Mouse (Mus musculus): ENCODE results near the gene Macrod2.

Gene Macrod2

GRCm38 (mm10) chr2:142326737-142327136 is 1931.6 kb downstream of the Macrod2 start:
- DNase-seq (ENCODE audit: low read depth, low spot score): no peak

GRCm38 (mm10) chr2:142329761-142330160 is 1934.7 kb downstream of the Macrod2 start:
- no peak for DNase-seq (ENCODE audit: low read depth, low spot score)

GRCm38 (mm10) chr2:142334441-142335102 is 1939.5 kb downstream of the Macrod2 start:
- peak; percentile 4 for DNase-seq (ENCODE audit: low read depth, low spot score)

GRCm38 (mm10) chr2:142335103-142335999 is 1940.2 kb downstream of the Macrod2 start:
- DNase-seq (ENCODE audit: low read depth, low spot score): no peak

GRCm38 (mm10) chr2:142344021-142344420 is 1948.9 kb downstream of the Macrod2 start:
- DNase-seq (ENCODE audit: low read depth, low spot score): no peak

- DNase-seq (ENCODE audit: low read depth, low spot score): no peak
Measured at GRCm38 (mm10) chr2:142344758-142345157, 1949.6 kb downstream of the Macrod2 start.

- DNase-seq (ENCODE audit: low read depth, low spot score): no peak
Measured at GRCm38 (mm10) chr2:142349805-142350204, 1954.7 kb downstream of the Macrod2 start.

- no peak for DNase-seq (ENCODE audit: low read depth, low spot score)
Measured at GRCm38 (mm10) chr2:142362888-142363287, 1967.8 kb downstream of the Macrod2 start.

- DNase-seq (ENCODE audit: low read depth, low spot score): no peak
Measured at GRCm38 (mm10) chr2:142373978-142374377, 1978.9 kb downstream of the Macrod2 start.

- DNase-seq (ENCODE audit: low read depth, low spot score): no peak
Measured at GRCm38 (mm10) chr2:142380563-142380962, 1985.5 kb downstream of the Macrod2 start.

- no peak for DNase-seq (ENCODE audit: low read depth, low spot score)
Measured at GRCm38 (mm10) chr2:142381081-142381579, 1986.0 kb downstream of the Macrod2 start.

GRCm38 (mm10) chr2:142393546-142393945 is 1998.4 kb downstream of the Macrod2 start:
- DNase-seq (ENCODE audit: low read depth, low spot score): no peak

GRCm38 (mm10) chr2:142399490-142399889 is 2004.4 kb downstream of the Macrod2 start:
- no peak for DNase-seq (ENCODE audit: low read depth, low spot score)

- no peak for DNase-seq (ENCODE audit: low read depth, low spot score)
Measured at GRCm38 (mm10) chr2:142400781-142401180, 2005.7 kb downstream of the Macrod2 start.

GRCm38 (mm10) chr2:142401359-142401758 is 2006.2 kb downstream of the Macrod2 start:
- DNase-seq (ENCODE audit: low read depth, low spot score): no peak

- DNase-seq (ENCODE audit: low read depth, low spot score): no peak
Measured at GRCm38 (mm10) chr2:142403394-142403793, 2008.3 kb downstream of the Macrod2 start.

- no peak for DNase-seq (ENCODE audit: low read depth, low spot score)
Measured at GRCm38 (mm10) chr2:142404321-142404720, 2009.2 kb downstream of the Macrod2 start.

GRCm38 (mm10) chr2:142407341-142407740 is 2012.2 kb downstream of the Macrod2 start:
- DNase-seq (ENCODE audit: low read depth, low spot score): no peak

GRCm38 (mm10) chr2:142410124-142410523 is 2015.0 kb downstream of the Macrod2 start:
- no peak for DNase-seq (ENCODE audit: low read depth, low spot score)

GRCm38 (mm10) chr2:142433126-142433525 is 2038.0 kb downstream of the Macrod2 start:
- DNase-seq (ENCODE audit: low read depth, low spot score): no peak

GRCm38 (mm10) chr2:142434731-142435130 is 2039.6 kb downstream of the Macrod2 start:
- DNase-seq (ENCODE audit: low read depth, low spot score): no peak

GRCm38 (mm10) chr2:142437606-142438461 is 2042.7 kb downstream of the Macrod2 start:
- DNase-seq (ENCODE audit: low read depth, low spot score): no peak
